ENCODE assay signal across 9 mouse cellular contexts in genomic region chr16:93423174-93423573, GRCm38 (mm10).
DNase-seq lines count a peak whose midpoint lies in the region; ATAC-seq lines count a peak whose summit lies in the region.
"Had no signal": no experiment of that assay in that cellular context is flagged by ENCODE, and none has a peak within 500 bp of the region (broad histone marks: within the 10 kb centered on the region; RNA-seq: fewer than 3 reads in every experiment).

No protein-coding gene starts in this region.

- 25% methylated on average over 13 of the region's 13 CpGs for WGBS in hindbrain, embryonic 13.5 days

- H3K27me3 ChIP-seq in hindbrain, embryonic 13.5 days = peaks cover 15% of the 10 kb centered on the region; the same call in 1 of the 2 replicates

- peak overlapping the region; percentile 38 for H3K4me2 ChIP-seq in hindbrain, embryonic 13.5 days

- no peak overlapping the region for H3K27ac ChIP-seq in hindbrain, embryonic 13.5 days
- H3K27ac ChIP-seq: heart, adult 2 months had no signal

- no peak for ATAC-seq in hindbrain, embryonic 13.5 days (ENCODE audit: low FRiP score)
- ATAC-seq in megakaryocyte, adult 5-6 weeks (ENCODE audit: poor library complexity, severe bottlenecking) = 0 out of 2 replicates have a peak, but pooled peaks have one; percentile 31
- ATAC-seq in activated CD4-positive, CD25-positive, alpha-beta regulatory T cell, adult 4 months = no peak

- H3K36me3 ChIP-seq in hindbrain, embryonic 13.5 days = no peaks in the 10 kb centered on the region

- peaks cover 9% of the 10 kb centered on the region for H3K4me1 ChIP-seq in hindbrain, embryonic 13.5 days (replicated peaks)

- H3K4me3 ChIP-seq in hindbrain, embryonic 13.5 days = no peak overlapping the region
- H3K4me3 ChIP-seq: heart, adult 2 months had no signal

- DNase-seq in gastrocnemius, adult 18-20 months (ENCODE audit: low spot score) = peak; percentile 7
- DNase-seq in gastrocnemius, postnatal 36 days = no peak
- peak; percentile 22 for DNase-seq in R1 (ENCODE audit: low read depth, low spot score)
- DNase-seq in left cerebral cortex, postnatal 25 days (ENCODE audit: low spot score in 2 of 2) = no peak
- no peak for DNase-seq in gastrocnemius, adult 8-10 months (ENCODE audit: low spot score in 2 of 2)

- intact Hi-C loops in gastrocnemius, postnatal 36 days (cut with DNase I) = no loop called here
- intact Hi-C loops in left cerebral cortex, postnatal 25 days (cut with DNase I) = no loop called here

- H3K9ac ChIP-seq in hindbrain, embryonic 13.5 days = no peak overlapping the region

- no peaks in the 10 kb centered on the region for H3K9me3 ChIP-seq in hindbrain, embryonic 13.5 days

Comparison
In these comparisons a context has a peak if more than half of its experiments do, and no peak if none do; other contexts are left out.
1. DNase-seq: peak in gastrocnemius, adult 18-20 months (single experiment) and R1 (single experiment); none in gastrocnemius, postnatal 36 days (0 of 2), left cerebral cortex, postnatal 25 days (0 of 2) and gastrocnemius, adult 8-10 months (0 of 2).